Mouse (Mus musculus): ENCODE measurements around the gene Astn2. TPM values are rescaled to one million over a fixed set of nuclear protein-coding genes. Genes with fewer than 3 reads are reported as not detected.

The Astn2 gene
- polyA plus RNA-seq, 1 experiment from 2014 or later, result 0.61 TPM

GRCm38 (mm10) chr4:66102037-66102436, 302.4 kb downstream of the Astn2 start:
- Histone ChIP-seq H3K27ac (replicated peaks in 1 of 2; ENCODE audit: control insufficient read depth in 1 of 2, insufficient read depth in 1 of 2, low read depth in 2 of 2, low read length in 2 of 2) (no peak overlapping the region), H3K9me3 (ENCODE audit: control insufficient read depth, low read length) (no peaks in the 10 kb centered on the region), H3K9ac (ENCODE audit: low read length) (no peak overlapping the region), H3K4me3 (ENCODE audit: control insufficient read depth in 1 of 2, insufficient read depth in 1 of 2, low read depth in 1 of 2, low read length in 2 of 2) (no peak overlapping the region), H3K27me3 (ENCODE audit: control insufficient read depth, insufficient read depth, low read length) (no peaks in the 10 kb centered on the region), H3K4me1 (ENCODE audit: control insufficient read depth in 2 of 2, insufficient read depth in 2 of 2, low read length in 2 of 2) (peaks cover 0 to 10% of the 10 kb centered on the region in 2 experiments; a peak in 1 of 4 replicates), H3K4me2 (ENCODE audit: low read length) (no peak overlapping the region), H3K36me3 (ENCODE audit: control insufficient read depth, insufficient read depth, low read length) (no peaks in the 10 kb centered on the region)
- 81% methylated on average over 5 of the region's 5 CpGs for whole genome bisulfite sequencing
- ATAC-seq (ENCODE audit: insufficient number of reproducible peaks, insufficient read depth, low FRiP score, low read depth), result no peak

GRCm38 (mm10) chr4:66097629-66098028, 306.8 kb downstream of the Astn2 start:
- H3K27me3 ChIP-seq (ENCODE audit: control insufficient read depth, insufficient read depth, low read length), result no peaks in the 10 kb centered on the region
- no peak overlapping the region for H3K4me3 ChIP-seq (ENCODE audit: control insufficient read depth in 1 of 2, insufficient read depth in 1 of 2, low read depth in 1 of 2, low read length in 2 of 2)
- H3K9ac ChIP-seq (ENCODE audit: low read length), result no peak overlapping the region
- no peaks in the 10 kb centered on the region for H3K36me3 ChIP-seq (ENCODE audit: control insufficient read depth, insufficient read depth, low read length)
- peak; percentile 81 for ATAC-seq (ENCODE audit: insufficient number of reproducible peaks, insufficient read depth, low FRiP score, low read depth)
- peak overlapping the region; percentile 44 to 54; a peak in 3 of 4 replicates for H3K27ac ChIP-seq (replicated peaks in 1 of 2; ENCODE audit: control insufficient read depth in 1 of 2, insufficient read depth in 1 of 2, low read depth in 2 of 2, low read length in 2 of 2)
- 57% methylated on average over 1 of the region's 1 CpGs for WGBS
- peaks cover 0 to 10% of the 10 kb centered on the region in 2 experiments; a peak in 1 of 4 replicates for H3K4me1 ChIP-seq (ENCODE audit: control insufficient read depth in 2 of 2, insufficient read depth in 2 of 2, low read length in 2 of 2)
- H3K9me3 ChIP-seq (ENCODE audit: control insufficient read depth, low read length), result no peaks in the 10 kb centered on the region
- H3K4me2 ChIP-seq (ENCODE audit: low read length), result no peak overlapping the region

- Histone ChIP-seq H3K4me2 (ENCODE audit: low read length) (no peak overlapping the region), H3K4me3 (ENCODE audit: control insufficient read depth in 1 of 2, insufficient read depth in 1 of 2, low read depth in 1 of 2, low read length in 2 of 2) (no peak overlapping the region), H3K27me3 (ENCODE audit: control insufficient read depth, insufficient read depth, low read length) (no peaks in the 10 kb centered on the region), H3K9me3 (ENCODE audit: control insufficient read depth, low read length) (no peaks in the 10 kb centered on the region), H3K27ac (replicated peaks in 1 of 2; ENCODE audit: control insufficient read depth in 1 of 2, insufficient read depth in 1 of 2, low read depth in 2 of 2, low read length in 2 of 2) (no peak overlapping the region), H3K36me3 (ENCODE audit: control insufficient read depth, insufficient read depth, low read length) (no peaks in the 10 kb centered on the region), H3K4me1 (ENCODE audit: control insufficient read depth in 2 of 2, insufficient read depth in 2 of 2, low read length in 2 of 2) (peaks cover 0 to 10% of the 10 kb centered on the region in 2 experiments; a peak in 1 of 4 replicates), H3K9ac (ENCODE audit: low read length) (no peak overlapping the region)
- 78% methylated on average over 2 of the region's 2 CpGs for WGBS
- no peak for ATAC-seq (ENCODE audit: insufficient number of reproducible peaks, insufficient read depth, low FRiP score, low read depth)
These were observed 308.3 kb downstream of the Astn2 start for GRCm38 (mm10) chr4:66096104-66096503.

GRCm38 (mm10) chr4:66057161-66057560, 347.2 kb downstream of the Astn2 start:
- Histone ChIP-seq H3K9ac (ENCODE audit: low read length) (no peak overlapping the region), H3K4me2 (ENCODE audit: low read length) (no peak overlapping the region), H3K4me1 (ENCODE audit: control insufficient read depth in 2 of 2, insufficient read depth in 2 of 2, low read length in 2 of 2) (peaks cover 2 to 6% of the 10 kb centered on the region in 2 experiments; a peak in 2 of 4 replicates), H3K27me3 (ENCODE audit: control insufficient read depth, insufficient read depth, low read length) (no peaks in the 10 kb centered on the region), H3K9me3 (ENCODE audit: control insufficient read depth, low read length) (no peaks in the 10 kb centered on the region), H3K27ac (replicated peaks in 1 of 2; ENCODE audit: control insufficient read depth in 1 of 2, insufficient read depth in 1 of 2, low read depth in 2 of 2, low read length in 2 of 2) (no peak overlapping the region), H3K4me3 (ENCODE audit: control insufficient read depth in 1 of 2, insufficient read depth in 1 of 2, low read depth in 1 of 2, low read length in 2 of 2) (no peak overlapping the region), H3K36me3 (ENCODE audit: control insufficient read depth, insufficient read depth, low read length) (no peaks in the 10 kb centered on the region)
- no peak for ATAC-seq (ENCODE audit: insufficient number of reproducible peaks, insufficient read depth, low FRiP score, low read depth)

GRCm38 (mm10) chr4:66055690-66056089, 348.7 kb downstream of the Astn2 start:
- Histone ChIP-seq H3K9me3 (ENCODE audit: control insufficient read depth, low read length) (no peaks in the 10 kb centered on the region), H3K4me2 (ENCODE audit: low read length) (no peak overlapping the region), H3K27ac (replicated peaks in 1 of 2; ENCODE audit: control insufficient read depth in 1 of 2, insufficient read depth in 1 of 2, low read depth in 2 of 2, low read length in 2 of 2) (no peak overlapping the region), H3K4me3 (ENCODE audit: control insufficient read depth in 1 of 2, insufficient read depth in 1 of 2, low read depth in 1 of 2, low read length in 2 of 2) (no peak overlapping the region), H3K4me1 (ENCODE audit: control insufficient read depth in 2 of 2, insufficient read depth in 2 of 2, low read length in 2 of 2) (peaks cover 2 to 6% of the 10 kb centered on the region in 2 experiments; a peak in 2 of 4 replicates), H3K27me3 (ENCODE audit: control insufficient read depth, insufficient read depth, low read length) (no peaks in the 10 kb centered on the region), H3K9ac (ENCODE audit: low read length) (no peak overlapping the region), H3K36me3 (ENCODE audit: control insufficient read depth, insufficient read depth, low read length) (no peaks in the 10 kb centered on the region)
- 84% methylated on average over 4 of the region's 4 CpGs for WGBS
- ATAC-seq (ENCODE audit: insufficient number of reproducible peaks, insufficient read depth, low FRiP score, low read depth), result no peak

- H3K27ac ChIP-seq (replicated peaks in 1 of 2; ENCODE audit: control insufficient read depth in 1 of 2, insufficient read depth in 1 of 2, low read depth in 2 of 2, low read length in 2 of 2), result no peak overlapping the region
- no peak for ATAC-seq (ENCODE audit: insufficient number of reproducible peaks, insufficient read depth, low FRiP score, low read depth)
- no peak overlapping the region for H3K9ac ChIP-seq (ENCODE audit: low read length)
- H3K36me3 ChIP-seq (ENCODE audit: control insufficient read depth, insufficient read depth, low read length), result no peaks in the 10 kb centered on the region
- no peak overlapping the region for H3K4me2 ChIP-seq (ENCODE audit: low read length)
- H3K4me1 ChIP-seq (ENCODE audit: control insufficient read depth in 2 of 2, insufficient read depth in 2 of 2, low read length in 2 of 2), result no peaks in the 10 kb centered on the region
- H3K9me3 ChIP-seq (ENCODE audit: control insufficient read depth, low read length), result no peaks in the 10 kb centered on the region
- H3K4me3 ChIP-seq (ENCODE audit: control insufficient read depth in 1 of 2, insufficient read depth in 1 of 2, low read depth in 1 of 2, low read length in 2 of 2), result no peak overlapping the region
- H3K27me3 ChIP-seq (ENCODE audit: control insufficient read depth, insufficient read depth, low read length), result no peaks in the 10 kb centered on the region
- 84% methylated on average over 3 of the region's 3 CpGs for WGBS
These were observed 361.3 kb downstream of the Astn2 start for GRCm38 (mm10) chr4:66043014-66043672.

GRCm38 (mm10) chr4:66033826-66034225, 370.6 kb downstream of the Astn2 start:
- ATAC-seq (ENCODE audit: insufficient number of reproducible peaks, insufficient read depth, low FRiP score, low read depth), result no peak
- no peak overlapping the region for H3K4me3 ChIP-seq (ENCODE audit: control insufficient read depth in 1 of 2, insufficient read depth in 1 of 2, low read depth in 1 of 2, low read length in 2 of 2)
- peaks cover 5% of the 10 kb centered on the region; the same call in 1 of the 2 replicates for H3K9me3 ChIP-seq (ENCODE audit: control insufficient read depth, low read length)
- H3K27me3 ChIP-seq (ENCODE audit: control insufficient read depth, insufficient read depth, low read length), result no peaks in the 10 kb centered on the region
- H3K36me3 ChIP-seq (ENCODE audit: control insufficient read depth, insufficient read depth, low read length), result no peaks in the 10 kb centered on the region
- H3K9ac ChIP-seq (ENCODE audit: low read length), result no peak overlapping the region
- H3K4me2 ChIP-seq (ENCODE audit: low read length), result no peak overlapping the region
- H3K4me1 ChIP-seq (ENCODE audit: control insufficient read depth in 2 of 2, insufficient read depth in 2 of 2, low read length in 2 of 2), result no peaks in the 10 kb centered on the region
- 71% methylated on average over 3 of the region's 3 CpGs for WGBS
- H3K27ac ChIP-seq (replicated peaks in 1 of 2; ENCODE audit: control insufficient read depth in 1 of 2, insufficient read depth in 1 of 2, low read depth in 2 of 2, low read length in 2 of 2), result no peak overlapping the region

Data from heart, embryonic 14.5 days (tissue).